Mouse (Mus musculus) gastrocnemius, postnatal 36 days (tissue): Measurements from ENCODE around the gene Mst1r. TPM values are rescaled to one million over a fixed set of nuclear protein-coding genes. Genes with fewer than 3 reads are reported as not detected.

ENCODE experiments used
- DNase-seq, 2 experiments: peaks; one replicate each; pipeline ENCODE4 v3.0.0; 2022
- intact Hi-C: fragments of 180-260 bp; cut with DNase I; formaldehyde crosslinking; loops from one replicate; pipeline ENCODE4 v1.15.1; 2025
- total RNA-seq, 2 experiments: library from RNA; stranded (reverse); gene quantifications; 2 replicates each; pipeline ENCODE4 v1.2.3; 2021

The Mst1r gene
- total RNA-seq, 2 experiments from 2014 or later, result 0.59 to 0.61 TPM

DNA sequence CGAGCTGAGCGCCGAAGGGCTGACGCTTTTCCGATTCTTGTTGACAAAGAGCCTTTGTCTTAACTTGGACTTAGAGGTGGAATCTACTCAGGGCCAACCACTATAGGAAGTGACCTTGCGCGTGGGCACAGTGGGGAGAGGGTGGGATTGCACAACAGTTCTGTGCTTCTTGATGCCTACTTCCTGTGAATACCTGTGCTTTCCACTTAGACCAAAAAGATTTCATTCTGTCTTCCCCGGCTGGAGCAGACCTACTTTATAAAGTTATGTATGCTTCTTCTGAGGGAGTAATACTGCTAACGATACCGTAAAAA, 43.2 kb downstream of the Mst1r start, which contains the start of gene Traip:
TSS of gene Traip (plus strand) at position 215 of the 314 bp plus-strand sequence.
- intact Hi-C loops, result no loop called here
- no peak for DNase-seq

DNA sequence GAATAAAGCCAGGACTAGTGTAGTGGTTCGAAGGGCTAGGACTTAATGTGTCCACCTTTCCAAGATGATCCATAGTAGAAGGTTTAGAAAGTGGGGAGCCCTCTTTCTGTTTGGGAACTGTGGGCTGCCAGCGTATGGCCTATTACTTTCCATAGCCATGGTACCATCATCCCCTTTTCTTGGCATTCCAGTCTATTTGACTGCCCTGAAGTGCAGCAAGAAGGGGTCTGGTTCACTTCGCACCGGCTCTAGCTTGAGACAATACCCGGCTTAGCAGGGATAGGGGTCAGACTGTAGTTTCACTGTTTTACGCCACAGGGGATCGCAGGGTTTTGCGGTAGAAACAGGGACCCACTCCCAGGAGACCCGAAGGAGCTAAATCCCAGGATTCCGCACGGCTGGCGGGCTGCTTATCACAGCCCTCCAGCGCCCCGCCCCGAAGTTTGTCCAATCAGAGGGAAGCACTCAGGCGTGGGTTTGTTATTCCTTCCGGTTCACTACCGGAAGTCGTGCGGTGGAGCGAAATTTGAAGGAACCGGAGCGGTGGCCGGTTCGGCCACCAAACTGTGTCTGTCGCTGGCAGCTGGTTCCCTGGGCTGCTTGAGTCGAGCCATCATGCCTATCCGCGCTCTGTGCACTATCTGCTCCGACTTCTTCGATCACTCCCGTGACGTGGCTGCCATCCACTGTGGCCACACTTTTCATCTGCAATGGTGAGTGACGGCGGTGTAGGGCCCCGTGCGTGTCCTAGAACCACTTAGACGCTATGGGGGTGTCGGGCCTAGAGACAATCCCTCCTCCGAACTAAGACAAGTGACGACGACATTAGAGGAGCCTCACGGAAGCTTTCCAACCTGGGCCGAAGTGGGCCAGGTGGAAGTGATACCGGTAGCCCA, 44.0 kb downstream of the Mst1r start:
- DNase-seq, result peak; percentile 84 to 92
- intact Hi-C loops, result no loop called here

DNA sequence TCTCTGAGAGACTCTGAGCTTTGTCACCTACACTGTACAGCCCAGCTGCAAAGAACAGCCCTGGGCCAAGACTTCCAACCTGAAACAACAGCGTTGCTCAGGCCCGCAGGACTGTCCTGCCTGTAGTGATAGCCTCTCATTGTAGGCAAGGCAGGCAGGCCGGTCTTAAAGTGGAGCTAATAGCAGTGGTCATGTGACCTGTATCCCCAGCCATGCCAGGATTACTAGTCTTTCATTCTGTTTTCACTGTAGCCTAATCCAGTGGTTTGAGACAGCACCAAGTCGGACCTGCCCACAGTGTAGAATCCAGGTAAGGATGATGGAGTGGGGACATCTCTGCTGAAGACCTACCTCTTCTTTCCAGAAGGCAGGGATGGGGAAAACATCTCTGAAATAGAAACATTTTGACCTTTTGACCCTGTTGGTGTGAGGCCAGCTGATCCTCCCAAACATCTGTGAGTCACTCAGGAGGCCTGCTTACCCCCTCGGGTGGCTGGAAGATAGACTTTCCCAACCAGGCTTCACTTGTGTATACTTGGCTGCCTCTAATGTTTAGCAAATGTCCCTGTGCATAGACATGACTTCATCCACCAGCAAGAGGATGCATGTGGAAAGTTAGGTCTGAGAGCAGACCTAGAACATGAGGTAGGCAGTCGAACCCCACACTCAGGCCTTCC, 49.1 kb downstream of the Mst1r start:
- DNase-seq, result no peak

DNA sequence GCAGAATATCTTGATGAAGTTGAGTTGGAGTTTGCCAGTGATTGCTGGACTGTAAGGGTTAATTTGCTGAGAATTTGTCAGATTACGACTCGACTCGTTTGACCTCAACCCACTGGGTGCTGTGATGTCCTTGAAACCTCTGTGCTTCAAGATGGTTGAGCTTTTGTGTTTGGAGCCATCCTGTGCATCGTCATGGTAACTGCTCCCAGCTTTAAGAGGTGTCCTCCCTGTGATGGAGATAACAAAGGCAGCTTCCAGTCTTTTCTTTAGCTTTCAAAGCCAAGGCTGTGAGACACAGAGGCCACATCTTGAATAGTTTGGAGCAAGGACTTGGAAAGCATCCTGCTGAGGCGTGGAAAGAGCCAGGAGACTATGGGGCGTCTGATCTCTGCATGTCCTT, 50.5 kb downstream of the Mst1r start:
- DNase-seq, result no peak
- intact Hi-C loops, result no loop called here

More for the DNA sequence above, 49.1 kb downstream of the Mst1r start:
- intact Hi-C loops, result no loop called here

DNA sequence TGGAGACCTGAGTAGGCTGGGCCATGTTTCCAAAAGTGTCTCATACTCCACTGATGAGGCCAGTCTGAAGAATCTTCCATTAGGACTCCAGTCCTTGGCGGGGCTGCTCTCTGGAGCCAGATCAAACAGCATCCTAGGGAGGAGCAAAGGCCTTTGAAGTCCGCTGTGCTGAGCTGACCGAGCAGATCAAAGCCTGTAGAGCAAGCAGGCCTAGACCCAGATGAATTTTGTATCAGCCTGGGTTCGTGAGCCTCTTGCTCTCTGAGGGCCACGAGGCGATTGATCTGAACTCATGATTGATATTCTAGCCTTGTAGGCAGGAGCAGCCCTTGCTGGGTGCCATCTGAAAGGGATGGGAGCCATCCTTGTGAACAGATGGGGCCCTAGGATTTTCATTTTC, 53.2 kb downstream of the Mst1r start:
- DNase-seq, result no peak
- intact Hi-C loops, result no loop called here

DNA sequence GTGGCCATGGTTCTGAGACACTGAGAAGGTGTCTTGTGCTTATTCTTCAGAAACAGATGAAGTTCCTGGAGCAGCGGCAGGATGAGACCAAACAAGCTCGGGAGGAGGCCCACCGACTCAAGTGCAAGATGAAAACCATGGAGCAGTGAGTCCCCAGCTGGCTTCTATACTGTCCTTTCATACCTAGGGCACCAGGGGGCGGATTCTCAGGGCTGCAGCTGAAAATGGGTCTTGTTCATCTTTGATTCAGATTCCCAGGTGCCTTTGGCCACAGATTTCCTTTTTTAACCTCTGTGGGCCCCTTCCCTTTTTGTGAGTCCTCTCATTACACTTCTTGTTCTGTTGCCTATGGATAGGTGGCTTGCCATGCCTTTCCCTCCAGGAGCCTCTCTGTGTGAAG, 54.3 kb downstream of the Mst1r start:
- intact Hi-C loops, result no loop called here
- no peak for DNase-seq

DNA sequence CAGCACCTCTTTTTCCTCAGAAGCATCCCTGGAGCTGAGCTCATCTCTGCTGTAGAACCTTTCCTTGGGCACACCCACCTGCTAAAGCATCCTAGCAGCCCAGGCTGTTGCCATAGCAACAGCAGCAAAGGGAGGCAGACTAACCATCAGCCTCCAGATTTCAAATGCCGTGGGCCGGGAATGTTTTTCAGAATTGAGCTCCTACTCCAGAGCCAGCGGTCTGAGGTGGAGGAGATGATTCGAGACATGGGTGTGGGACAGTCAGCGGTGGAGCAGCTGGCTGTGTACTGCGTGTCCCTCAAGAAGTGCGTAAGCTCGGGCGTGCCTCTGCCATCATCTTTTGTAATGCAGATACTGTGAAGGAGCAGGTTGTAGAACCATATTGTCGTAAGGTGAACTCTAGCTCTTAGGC, 54.7 kb downstream of the Mst1r start:
- no peak for DNase-seq
- intact Hi-C loops, result no loop called here

DNA sequence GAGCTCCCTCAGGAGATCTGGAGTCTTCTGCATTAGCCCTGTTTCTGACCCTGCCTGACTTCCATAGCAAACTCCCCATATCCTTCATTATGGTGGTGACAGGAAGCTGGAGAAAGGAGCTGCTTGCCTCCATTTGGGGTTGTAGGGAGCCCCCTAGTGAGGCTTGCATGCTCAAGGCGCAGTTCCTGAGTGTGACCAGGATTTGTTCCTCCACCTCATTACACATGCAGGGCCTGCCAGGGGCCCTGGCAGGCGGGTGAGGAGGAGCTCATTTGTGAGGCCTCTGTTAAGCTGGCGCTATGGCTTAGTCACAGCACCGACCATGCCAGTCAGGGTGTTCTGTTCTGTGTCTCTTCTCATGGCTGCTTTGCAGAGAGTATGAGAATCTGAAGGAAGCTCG, 55.2 kb downstream of the Mst1r start:
- DNase-seq, result no peak
- intact Hi-C loops, result no loop called here

DNA sequence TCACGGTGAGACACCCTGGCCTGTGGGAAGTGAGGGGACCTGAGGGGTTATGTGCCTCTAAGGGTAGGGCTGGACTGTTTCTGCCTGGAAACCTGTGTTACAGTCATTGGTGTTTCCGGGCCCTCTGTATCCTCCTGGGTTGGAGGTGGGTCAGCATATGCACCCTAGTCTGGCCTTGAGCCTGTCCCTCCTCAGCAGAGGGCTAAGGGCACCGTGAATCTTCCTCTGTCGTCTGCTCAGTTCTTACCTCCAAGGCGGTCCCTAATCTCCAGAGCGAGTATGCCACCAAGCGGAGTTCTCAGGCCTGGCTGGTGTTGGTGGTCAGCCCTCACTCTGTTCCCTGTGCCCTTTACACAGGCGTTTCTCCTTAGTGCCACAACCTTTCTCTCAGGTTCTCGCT, 56.2 kb downstream of the Mst1r start:
- intact Hi-C loops, result loop anchor here (1.0 kb wide), 2 partner anchors 59 to 105 kb away; no protein-coding TSS in a partner anchor
- DNase-seq, result no peak

DNA sequence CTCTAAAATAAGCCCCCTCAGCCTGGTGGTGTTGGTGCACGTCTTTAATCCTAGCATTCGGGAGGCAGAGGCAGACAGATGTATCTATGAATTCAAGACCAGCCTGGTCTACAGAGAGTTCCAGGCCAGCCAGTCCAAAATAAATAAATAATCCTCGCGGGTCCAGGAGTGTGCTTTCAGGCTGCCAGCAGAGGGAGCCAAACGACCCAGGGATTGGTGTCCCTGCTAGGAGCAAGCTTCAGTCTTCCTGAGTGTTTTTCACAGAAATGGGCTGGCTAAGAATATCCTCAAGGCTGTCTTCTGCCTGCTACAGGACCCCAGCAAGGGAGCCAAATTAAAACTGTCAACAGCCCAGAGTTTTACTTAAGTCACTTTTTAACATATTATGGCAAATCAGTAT, 57.0 kb downstream of the Mst1r start:
- DNase-seq, result peak; percentile 55 to 78
- intact Hi-C loops, result loop anchor here (1.0 kb wide), 2 partner anchors 59 to 105 kb away; no protein-coding TSS in a partner anchor

DNA sequence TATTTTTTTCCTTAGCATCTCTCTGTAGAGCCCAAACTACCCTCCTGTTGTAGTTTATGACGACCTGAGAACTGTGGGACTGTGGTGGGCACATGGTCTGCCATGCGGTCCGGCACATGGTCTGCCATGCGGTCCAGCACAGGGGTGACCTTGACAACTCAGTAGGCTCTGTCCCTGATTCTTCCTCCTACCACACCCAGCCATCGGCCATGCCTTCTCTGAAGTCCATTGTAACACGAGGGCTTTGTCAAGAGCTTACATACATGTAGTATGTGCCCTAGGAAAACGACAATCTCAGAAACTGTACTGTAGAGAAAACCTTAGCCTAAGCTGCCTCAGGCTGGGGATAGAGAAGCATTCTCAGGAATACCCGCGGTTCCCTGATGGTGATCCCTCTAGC, 58.0 kb downstream of the Mst1r start:
- intact Hi-C loops, result no loop called here
- DNase-seq, result no peak

DNA sequence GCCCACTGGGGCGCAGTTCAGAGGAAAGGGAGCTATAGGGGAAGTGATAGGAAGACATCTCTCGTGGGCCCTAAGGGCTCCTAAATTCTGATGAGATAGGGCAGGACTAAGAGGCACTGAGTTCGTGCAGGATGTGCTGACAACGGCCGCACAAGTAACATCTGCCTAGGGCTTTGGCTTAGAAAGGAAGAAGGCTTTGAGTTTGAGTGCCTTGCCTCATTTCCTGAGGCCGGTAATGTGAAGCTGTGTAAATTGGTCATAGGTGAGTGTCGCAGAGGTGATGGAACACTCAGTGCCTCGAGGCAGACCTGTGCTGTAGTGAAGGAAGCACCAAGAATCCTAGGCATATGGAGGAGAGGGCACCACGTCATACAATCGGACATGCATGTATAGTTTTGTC, 60.0 kb downstream of the Mst1r start:
- no peak for DNase-seq
- intact Hi-C loops, result loop anchor here (2.0 kb wide), 1 partner anchor 16 kb away; the partner anchor contains the start of gene Gm20661

DNA sequence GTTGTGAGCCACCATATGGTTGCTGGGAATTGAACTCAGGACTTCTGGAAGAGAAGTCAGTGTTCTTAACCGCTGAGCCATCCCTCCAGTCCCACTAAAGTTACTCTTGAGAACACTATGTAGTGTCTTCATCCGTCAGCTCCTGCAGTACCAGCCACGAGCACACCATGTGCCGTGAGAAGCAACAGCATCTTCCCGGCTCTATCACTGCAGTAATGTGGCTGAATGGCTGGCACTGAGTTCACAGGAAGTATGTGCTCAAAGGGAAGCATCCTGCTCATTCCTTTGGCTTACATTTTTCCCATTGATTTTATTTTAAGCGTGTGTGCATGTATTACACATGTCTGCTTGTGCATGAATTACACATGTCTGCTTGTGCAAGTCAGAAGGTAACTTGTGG, 60.8 kb downstream of the Mst1r start:
- intact Hi-C loops, result loop anchor here (2.0 kb wide), 1 partner anchor 15 kb away; the partner anchor contains the start of gene Gm20661
- DNase-seq, result no peak

DNA sequence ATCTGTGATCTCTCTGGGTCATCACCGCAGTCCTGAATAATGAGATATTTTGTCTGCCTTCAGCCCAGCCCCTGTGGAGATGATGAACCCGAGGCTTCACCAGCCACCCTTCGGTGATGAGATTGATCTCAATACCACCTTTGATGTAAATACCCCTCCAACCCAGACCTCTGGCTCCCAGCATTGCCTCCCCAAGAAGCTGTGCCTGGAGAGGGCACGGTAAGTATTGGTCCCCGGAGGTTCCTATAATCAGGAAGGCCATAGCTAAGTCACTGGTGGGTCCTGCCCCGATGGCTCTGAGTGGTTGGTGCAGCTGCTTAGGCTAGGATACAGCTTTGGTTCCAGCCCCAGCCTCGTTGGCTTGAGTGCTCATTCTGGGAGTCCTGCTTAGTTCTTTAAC, 61.9 kb downstream of the Mst1r start:
- intact Hi-C loops, result no loop called here
- DNase-seq, result no peak

Other genes with a start within 250 kb of the Mst1r start
- gene Slc38a3, start 237.3 kb upstream of the Mst1r start, total RNA-seq, result 10 to 100 TPM; 60.6 to 81.6 TPM
- gene Gnat1, start 227.2 kb upstream of the Mst1r start, total RNA-seq, result not detected
- 1 to 10 TPM; 4.9 to 6.1 TPM for gene Sema3f, start 196.4 kb upstream of the Mst1r start, total RNA-seq
- gene Rbm5, start 135.9 kb upstream of the Mst1r start, total RNA-seq, result 10 to 100 TPM; 32.7 to 36.3 TPM
- gene Rbm6, start 33.6 kb upstream of the Mst1r start, total RNA-seq, result 10 to 100 TPM; 16.4 to 19.1 TPM
- gene Mon1a, start 18.7 kb upstream of the Mst1r start, total RNA-seq, result 10 to 100 TPM in 1 of 2 experiments, 1 to 10 TPM in 1; 8.7 to 10.4 TPM
- not detected for gene Actl11, start 21.6 kb downstream of the Mst1r start, total RNA-seq
- under 1 TPM in 1 of 2 experiments, not detected in 1; 0.28 TPM for gene Camkv, start 28.8 kb downstream of the Mst1r start, total RNA-seq
- under 1 TPM; 0.35 to 0.56 TPM for gene Traip, start 43.3 kb downstream of the Mst1r start, total RNA-seq
- gene Uba7, start 68.6 kb downstream of the Mst1r start, total RNA-seq, result 1 to 10 TPM; 2.7 to 3.3 TPM
- gene Gm20661, start 76.2 kb downstream of the Mst1r start, total RNA-seq, result not detected
- gene Inka1, start 79.0 kb downstream of the Mst1r start, total RNA-seq, result 1 to 10 TPM; 1.6 to 2.8 TPM
- under 1 TPM in 1 of 2 experiments, not detected in 1; 0.17 TPM for gene Cdhr4, start 85.6 kb downstream of the Mst1r start, total RNA-seq
- gene Gm20662, start 89.5 kb downstream of the Mst1r start, total RNA-seq, result not detected
- gene Ip6k1, start 95.6 kb downstream of the Mst1r start, total RNA-seq, result 10 to 100 TPM; 19.1 to 20.3 TPM
- 1 to 10 TPM; 3.3 to 3.8 TPM for gene Gmppb, start 142.4 kb downstream of the Mst1r start, total RNA-seq
- 1 to 10 TPM; 1.5 to 2.6 TPM for gene Amigo3, start 146.3 kb downstream of the Mst1r start, total RNA-seq
- gene Mst1, start 173.6 kb downstream of the Mst1r start, total RNA-seq, result not detected
- 100 to 1,000 TPM; 141 to 153 TPM for gene Rnf123, start 176.5 kb downstream of the Mst1r start, total RNA-seq
- gene Apeh, start 187.7 kb downstream of the Mst1r start, total RNA-seq, result 10 to 100 TPM; 26.0 to 31.0 TPM